Mouse (Mus musculus): ENCODE measurements around the gene Prrg2. TPM values are rescaled to one million over a fixed set of nuclear protein-coding genes. Genes with fewer than 3 reads are reported as not detected.

Gene Prrg2
- total and polyA plus RNA-seq, 2 experiments from 2014 or later, result 10.5 to 17.2 TPM

DNA sequence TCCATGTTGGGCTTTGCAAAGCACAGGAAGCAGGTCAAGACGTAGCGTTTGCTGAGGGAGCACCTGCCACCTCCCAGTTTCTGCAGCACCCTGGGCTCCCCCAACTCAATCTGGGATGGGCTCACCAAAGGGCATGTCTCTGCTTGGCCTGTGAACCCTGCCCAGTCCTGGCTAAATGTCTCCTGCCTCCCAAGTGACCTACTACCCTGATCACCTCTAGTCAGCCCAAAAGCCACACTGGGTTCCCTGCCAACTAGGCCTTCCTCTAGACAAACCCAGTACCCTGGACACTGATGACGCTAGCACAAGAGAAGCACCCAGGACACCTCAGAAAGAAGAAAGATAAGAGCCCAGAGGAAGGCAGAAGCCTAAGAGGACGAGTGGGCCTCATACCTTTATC lies 49.7 kb downstream of the Prrg2 start:
- peaks cover 14% of the 10 kb centered on the region for H3K4me1 ChIP-seq (ENCODE audit: insufficient read depth, low read length)
- no peak overlapping the region for H3K27ac ChIP-seq
- H3K36me3 ChIP-seq (ENCODE audit: insufficient read depth, low read length), result peaks cover 37% of the 10 kb centered on the region
- no peak overlapping the region for H3K4me3 ChIP-seq (ENCODE audit: low read length)
- no peak overlapping the region for H3K4me2 ChIP-seq (ENCODE audit: low read depth, low read length)
- DNase-seq (ENCODE audit: low spot score), result no peak
- no peak for ATAC-seq
- no peak for TF ChIP-seq CTCF (IDR thresholded peaks at IDR 0.05; ENCODE audit: low read depth)
- whole genome bisulfite sequencing, result 88% methylated on average over 4 of the region's 4 CpGs
- no peak overlapping the region for H3K9ac ChIP-seq (replicated peaks; ENCODE audit: low read length)
- no peaks in the 10 kb centered on the region for H3K27me3 ChIP-seq (ENCODE audit: insufficient read depth, low read length)
- no peaks in the 10 kb centered on the region for H3K9me3 ChIP-seq (ENCODE audit: low read length)

DNA sequence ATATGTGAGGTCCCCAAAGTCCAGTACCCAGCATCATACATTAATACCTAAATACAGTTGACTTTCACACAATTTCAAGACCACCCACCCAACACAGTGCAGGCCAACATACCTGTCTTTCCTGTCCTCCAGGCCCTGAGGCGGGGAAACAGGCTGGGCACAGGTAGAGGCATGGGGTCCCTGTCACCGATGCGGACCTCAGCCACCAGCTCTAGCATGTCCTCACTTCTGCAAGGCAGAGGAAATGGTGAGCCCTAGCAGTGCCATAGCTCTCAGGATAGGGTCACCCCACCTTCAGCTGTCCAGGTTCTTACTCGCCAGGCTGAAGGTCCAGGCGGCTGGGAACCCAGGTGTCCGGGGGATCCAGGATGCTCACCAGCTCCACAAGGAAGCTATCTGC lies 50.5 kb downstream of the Prrg2 start:
- Histone ChIP-seq H3K36me3 (ENCODE audit: insufficient read depth, low read length) (peaks cover 45% of the 10 kb centered on the region), H3K4me1 (ENCODE audit: insufficient read depth, low read length) (peaks cover 11% of the 10 kb centered on the region), H3K27ac (no peak overlapping the region), H3K4me2 (ENCODE audit: low read depth, low read length) (no peak overlapping the region), H3K4me3 (ENCODE audit: low read length) (no peak overlapping the region), H3K9me3 (ENCODE audit: low read length) (no peaks in the 10 kb centered on the region), H3K9ac (replicated peaks; ENCODE audit: low read length) (no peak overlapping the region), H3K27me3 (ENCODE audit: insufficient read depth, low read length) (no peaks in the 10 kb centered on the region)
- 98% methylated on average over 6 of the region's 6 CpGs for WGBS
- no peak for ATAC-seq
- DNase-seq (ENCODE audit: low spot score), result no peak
- TF ChIP-seq CTCF (IDR thresholded peaks at IDR 0.05; ENCODE audit: low read depth), result no peak

DNA sequence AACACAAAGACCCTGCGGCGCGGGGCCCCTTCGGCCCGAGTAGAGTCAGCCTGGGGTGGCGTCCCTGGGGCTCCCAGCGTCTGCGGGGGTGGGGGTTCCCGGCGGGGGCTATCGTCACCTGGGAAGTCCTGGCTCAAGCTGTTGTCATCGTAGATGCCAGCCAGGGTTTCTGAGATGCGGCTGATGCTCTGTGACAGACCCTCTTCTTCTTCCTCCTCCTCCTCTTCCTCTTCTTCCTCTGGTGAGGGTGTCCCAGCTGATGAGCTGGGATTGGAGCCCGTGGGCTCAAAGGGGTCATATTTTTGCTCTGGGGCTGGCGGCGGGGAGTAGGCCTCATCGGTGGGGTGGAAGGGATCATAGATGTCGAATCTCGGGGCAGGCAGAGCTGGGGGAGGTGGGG lies 54.1 kb downstream of the Prrg2 start:
- ATAC-seq (no peak), DNase-seq (ENCODE audit: low spot score) (no peak)
- Histone ChIP-seq H3K27ac (no peak overlapping the region), H3K4me3 (ENCODE audit: low read length) (no peak overlapping the region), H3K9me3 (ENCODE audit: low read length) (no peaks in the 10 kb centered on the region), H3K27me3 (ENCODE audit: insufficient read depth, low read length) (no peaks in the 10 kb centered on the region), H3K4me2 (ENCODE audit: low read depth, low read length) (no peak overlapping the region), H3K4me1 (ENCODE audit: insufficient read depth, low read length) (no peaks in the 10 kb centered on the region), H3K9ac (replicated peaks; ENCODE audit: low read length) (no peak overlapping the region), H3K36me3 (ENCODE audit: insufficient read depth, low read length) (peaks cover 76% of the 10 kb centered on the region)
- no peak for TF ChIP-seq CTCF (IDR thresholded peaks at IDR 0.05; ENCODE audit: low read depth)
- 97% methylated on average over 16 of the region's 19 CpGs for WGBS

DNA sequence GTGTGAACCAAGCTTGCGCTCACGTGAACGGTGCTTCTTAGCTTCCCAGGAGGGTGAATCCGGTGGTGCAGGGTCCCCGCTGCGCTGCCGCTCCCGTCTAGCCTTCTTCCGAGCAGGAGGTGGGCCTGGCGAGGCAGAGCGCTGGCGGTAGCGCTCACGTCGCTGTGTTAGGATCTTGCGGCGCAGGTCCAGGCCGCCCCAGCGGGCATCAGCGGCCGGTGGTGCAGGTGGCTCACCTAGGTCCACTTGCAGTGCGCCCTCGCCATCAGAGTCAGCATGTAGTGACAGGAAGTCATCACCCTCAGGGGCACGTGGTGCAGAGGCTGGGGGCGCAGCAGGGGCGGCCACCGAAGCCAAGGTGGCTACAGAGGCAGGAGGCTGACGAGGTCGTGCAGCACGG lies 54.6 kb downstream of the Prrg2 start:
- no peak for DNase-seq (ENCODE audit: low spot score)
- H3K4me3 ChIP-seq (ENCODE audit: low read length), result no peak overlapping the region
- no peaks in the 10 kb centered on the region for H3K27me3 ChIP-seq (ENCODE audit: insufficient read depth, low read length)
- no peak overlapping the region for H3K9ac ChIP-seq (replicated peaks; ENCODE audit: low read length)
- H3K36me3 ChIP-seq (ENCODE audit: insufficient read depth, low read length), result peaks cover 77% of the 10 kb centered on the region
- no peak for TF ChIP-seq CTCF (IDR thresholded peaks at IDR 0.05; ENCODE audit: low read depth)
- ATAC-seq, result no peak
- 90% methylated on average over 28 of the region's 30 CpGs for WGBS
- H3K4me1 ChIP-seq (ENCODE audit: insufficient read depth, low read length), result no peaks in the 10 kb centered on the region
- no peak overlapping the region for H3K27ac ChIP-seq
- no peak overlapping the region for H3K4me2 ChIP-seq (ENCODE audit: low read depth, low read length)
- no peaks in the 10 kb centered on the region for H3K9me3 ChIP-seq (ENCODE audit: low read length)

DNA sequence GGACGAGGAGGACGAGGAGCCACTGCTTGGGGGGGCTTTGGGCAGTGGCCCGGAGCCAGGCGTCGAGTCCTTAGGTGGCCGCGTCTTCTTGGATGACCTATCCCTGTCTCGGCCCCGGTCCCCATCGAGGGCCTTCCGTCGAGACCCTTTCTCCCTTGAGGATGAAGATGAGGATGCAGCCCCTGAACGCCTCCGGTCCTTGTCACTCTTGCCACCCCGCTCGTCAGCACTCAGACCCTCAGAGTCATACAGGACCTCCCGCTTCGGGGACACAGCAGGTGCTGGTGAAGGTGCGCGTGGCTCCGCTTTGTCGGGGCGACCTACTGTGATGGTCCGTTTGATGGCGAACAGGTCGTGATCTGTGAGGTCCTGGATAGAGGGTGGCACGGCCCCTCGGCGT lies 55.3 kb downstream of the Prrg2 start:
- Histone ChIP-seq H3K4me3 (ENCODE audit: low read length) (no peak overlapping the region), H3K4me2 (ENCODE audit: low read depth, low read length) (no peak overlapping the region), H3K27me3 (ENCODE audit: insufficient read depth, low read length) (no peaks in the 10 kb centered on the region), H3K9me3 (ENCODE audit: low read length) (no peaks in the 10 kb centered on the region), H3K27ac (no peak overlapping the region), H3K4me1 (ENCODE audit: insufficient read depth, low read length) (no peaks in the 10 kb centered on the region), H3K9ac (replicated peaks; ENCODE audit: low read length) (no peak overlapping the region), H3K36me3 (ENCODE audit: insufficient read depth, low read length) (peaks cover 77% of the 10 kb centered on the region)
- WGBS, result 97% methylated on average over 29 of the region's 29 CpGs
- DNase-seq (ENCODE audit: low spot score), result no peak
- ATAC-seq, result no peak
- TF ChIP-seq CTCF (IDR thresholded peaks at IDR 0.05; ENCODE audit: low read depth), result no peak

DNA sequence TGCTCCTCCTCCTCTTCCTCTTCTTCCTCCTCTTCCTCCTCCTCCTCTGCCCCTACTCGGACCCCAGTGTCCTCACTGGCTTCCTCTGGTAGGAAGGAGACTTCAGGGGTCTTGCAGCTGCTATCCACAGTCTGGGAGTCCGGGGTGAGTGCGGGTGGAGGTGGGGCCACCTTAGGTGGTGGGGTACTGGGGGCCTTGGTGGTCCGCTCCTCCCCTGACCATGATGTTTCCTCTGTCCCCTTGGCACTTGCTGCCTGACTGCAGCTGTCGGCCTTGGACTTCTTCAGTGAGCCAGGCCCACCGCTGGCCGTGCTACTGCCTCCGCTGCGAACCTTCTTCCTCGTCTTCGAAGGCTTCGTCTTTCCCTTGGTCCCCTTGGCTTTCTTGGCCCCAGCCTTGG lies 56.0 kb downstream of the Prrg2 start:
- Histone ChIP-seq H3K27me3 (ENCODE audit: insufficient read depth, low read length) (no peaks in the 10 kb centered on the region), H3K36me3 (ENCODE audit: insufficient read depth, low read length) (peaks cover 77% of the 10 kb centered on the region), H3K9me3 (ENCODE audit: low read length) (no peaks in the 10 kb centered on the region), H3K9ac (replicated peaks; ENCODE audit: low read length) (no peak overlapping the region), H3K4me3 (ENCODE audit: low read length) (no peak overlapping the region), H3K4me2 (ENCODE audit: low read depth, low read length) (no peak overlapping the region), H3K4me1 (ENCODE audit: insufficient read depth, low read length) (no peaks in the 10 kb centered on the region), H3K27ac (no peak overlapping the region)
- no peak for TF ChIP-seq CTCF (IDR thresholded peaks at IDR 0.05; ENCODE audit: low read depth)
- WGBS, result 93% methylated on average over 12 of the region's 12 CpGs
- no peak for ATAC-seq
- DNase-seq (ENCODE audit: low spot score), result no peak

DNA sequence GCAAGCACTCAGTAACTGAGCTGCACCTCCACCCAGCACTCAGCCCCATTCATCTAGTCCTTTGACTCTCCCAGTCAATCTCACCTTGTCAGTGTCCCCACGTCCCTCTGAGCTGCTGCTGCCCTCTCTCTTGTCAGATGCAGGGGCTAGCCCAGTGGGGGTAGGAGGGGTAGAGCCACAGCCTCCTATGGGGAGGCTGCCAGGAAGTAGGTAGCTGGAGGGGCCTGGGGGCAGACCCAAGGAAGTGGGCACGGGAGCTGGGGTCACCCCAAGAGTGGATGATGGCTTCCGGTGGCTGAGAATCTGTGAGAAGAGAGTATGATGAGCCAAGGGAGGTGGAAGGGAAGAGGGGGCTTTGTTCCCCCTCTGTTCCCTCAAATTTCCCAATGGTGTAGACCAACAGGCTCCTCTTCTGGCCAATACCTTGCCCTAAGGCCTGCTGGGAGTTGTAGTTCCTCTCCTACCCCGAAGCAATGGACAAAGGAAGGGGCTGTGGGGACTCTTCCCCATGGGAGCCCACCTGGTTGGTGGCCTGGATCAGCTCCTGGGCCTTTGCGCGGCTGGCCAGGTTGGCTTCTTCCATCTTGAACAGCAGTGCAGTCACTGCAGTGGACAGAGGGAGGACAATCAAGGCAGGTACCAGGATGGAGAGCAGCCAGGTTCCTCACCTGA lies 57.0 kb downstream of the Prrg2 start:
- Histone ChIP-seq H3K9me3 (ENCODE audit: low read length) (no peaks in the 10 kb centered on the region), H3K4me3 (ENCODE audit: low read length) (no peak overlapping the region), H3K27me3 (ENCODE audit: insufficient read depth, low read length) (no peaks in the 10 kb centered on the region), H3K4me2 (ENCODE audit: low read depth, low read length) (no peak overlapping the region), H3K4me1 (ENCODE audit: insufficient read depth, low read length) (no peaks in the 10 kb centered on the region), H3K36me3 (ENCODE audit: insufficient read depth, low read length) (peaks cover 83% of the 10 kb centered on the region), H3K9ac (replicated peaks; ENCODE audit: low read length) (no peak overlapping the region), H3K27ac (no peak overlapping the region)
- 91% methylated on average over 6 of the region's 6 CpGs for WGBS
- no peak for TF ChIP-seq CTCF (IDR thresholded peaks at IDR 0.05; ENCODE audit: low read depth)
- no peak for ATAC-seq
- DNase-seq (ENCODE audit: low spot score), result no peak

Measured in hindbrain, postnatal 0 days (tissue).